In the genomic region with DNA sequence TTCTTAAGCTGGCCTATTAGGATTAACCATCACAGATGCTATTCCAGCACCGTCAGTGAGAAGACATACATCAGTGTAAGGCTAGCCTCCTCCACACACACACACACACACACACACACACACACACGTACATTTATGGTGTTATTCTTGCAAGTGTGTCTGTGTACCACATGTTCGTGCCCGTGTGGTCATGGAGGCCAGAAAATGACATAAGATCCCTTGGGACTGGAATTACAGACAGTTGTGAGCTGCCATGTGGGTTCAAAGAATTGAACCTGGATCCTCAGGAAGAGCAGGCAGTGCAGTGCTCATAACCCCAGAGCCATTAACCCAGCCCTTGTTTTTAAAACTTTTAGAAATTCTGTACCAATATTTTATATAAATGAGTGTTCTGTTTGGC, we compare ENCODE assay signal across 11 mouse cellular contexts. TPM values are rescaled to one million over a fixed set of nuclear protein-coding genes. Genes with fewer than 3 reads are reported as not detected.
DNase-seq lines count a peak whose midpoint lies in the region; ATAC-seq and TF ChIP-seq lines count a peak whose summit lies in the region.
"Had no signal": no experiment of that assay in that cellular context is flagged by ENCODE, and none has a peak within 500 bp of the region (broad histone marks: within the 10 kb centered on the region; RNA-seq: fewer than 3 reads in every experiment).

No protein-coding gene starts in this region.

- H3K9me3 ChIP-seq in hindbrain, embryonic 12.5 days (replicated peaks): no peaks in the 10 kb centered on the region
- H3K9me3 ChIP-seq in hindbrain, embryonic 16.5 days (ENCODE audit: control insufficient read depth, low read length): no peaks in the 10 kb centered on the region
- H3K9me3 ChIP-seq in G1E (replicated peaks): no peaks in the 10 kb centered on the region
- no peaks in the 10 kb centered on the region for H3K9me3 ChIP-seq in embryonic facial prominence, embryonic 14.5 days (ENCODE audit: control insufficient read depth, low read length)

- H3K36me3 ChIP-seq in hindbrain, embryonic 12.5 days: peaks cover 15% of the 10 kb centered on the region
- peaks cover 12% of the 10 kb centered on the region; the same call in 1 of the 2 replicates for H3K36me3 ChIP-seq in hindbrain, embryonic 16.5 days (ENCODE audit: control insufficient read depth, insufficient read depth, low read length)
- H3K36me3 ChIP-seq in G1E (replicated peaks): peaks cover 42% of the 10 kb centered on the region
- peaks cover 20% of the 10 kb centered on the region for H3K36me3 ChIP-seq in embryonic facial prominence, embryonic 14.5 days (ENCODE audit: control insufficient read depth, insufficient read depth, low read length)

- WGBS in hindbrain, embryonic 12.5 days: 62% methylated on average over 4 of the region's 4 CpGs
- WGBS in hindbrain, embryonic 16.5 days: 64% methylated on average over 4 of the region's 4 CpGs
- 51% methylated on average over 4 of the region's 4 CpGs for WGBS in embryonic facial prominence, embryonic 14.5 days

- no peak overlapping the region for H3K4me3 ChIP-seq in hindbrain, embryonic 12.5 days
- no peak overlapping the region for H3K4me3 ChIP-seq in hindbrain, embryonic 16.5 days (ENCODE audit: low read length)
- H3K4me3 ChIP-seq in G1E (ENCODE audit: low read depth, low read length): peak overlapping the region; percentile 96
- no peak overlapping the region for H3K4me3 ChIP-seq in embryonic facial prominence, embryonic 14.5 days (ENCODE audit: low read depth, low read length)

- ATAC-seq in hindbrain, embryonic 12.5 days (ENCODE audit: low FRiP score): no peak
- no peak for ATAC-seq in hindbrain, embryonic 16.5 days
- no peak for ATAC-seq in G1E (ENCODE audit: extremely low read depth, insufficient number of reproducible peaks, low FRiP score, poor library complexity, severe bottlenecking)
- no peak for ATAC-seq in embryonic facial prominence, embryonic 14.5 days (ENCODE audit: low read depth)
- ATAC-seq: activated CD4-positive, CD25-positive, alpha-beta regulatory T cell, adult 4 months had no signal

- peak overlapping the region; percentile 74 for H3K4me2 ChIP-seq in hindbrain, embryonic 12.5 days (replicated peaks)
- no peak overlapping the region for H3K4me2 ChIP-seq in hindbrain, embryonic 16.5 days (ENCODE audit: low read length)
- 0 out of 2 replicates have a peak overlapping the region, but pooled peaks have one; percentile 62 for H3K4me2 ChIP-seq in embryonic facial prominence, embryonic 14.5 days (ENCODE audit: low read depth, low read length)

- peaks cover 12% of the 10 kb centered on the region for H3K4me1 ChIP-seq in hindbrain, embryonic 12.5 days
- H3K4me1 ChIP-seq in hindbrain, embryonic 16.5 days (ENCODE audit: control insufficient read depth, insufficient read depth, low read depth, low read length): peaks cover 15% of the 10 kb centered on the region
- peaks cover 29% of the 10 kb centered on the region for H3K4me1 ChIP-seq in G1E (ENCODE audit: insufficient read depth, low read depth, low read length)
- peaks cover 8% of the 10 kb centered on the region for H3K4me1 ChIP-seq in embryonic facial prominence, embryonic 14.5 days (ENCODE audit: control insufficient read depth, insufficient read depth, low read length)

- TF ChIP-seq CTCF in G1E (IDR thresholded peaks at IDR 0.05; ENCODE audit: low read depth, low read length): no peak

- H3K9ac ChIP-seq in hindbrain, embryonic 12.5 days: no peak overlapping the region
- H3K9ac ChIP-seq in hindbrain, embryonic 16.5 days (ENCODE audit: low read depth, low read length): no peak overlapping the region
- no peak overlapping the region for H3K9ac ChIP-seq in embryonic facial prominence, embryonic 14.5 days (ENCODE audit: low read depth, low read length)

- no peaks in the 10 kb centered on the region for H3K27me3 ChIP-seq in hindbrain, embryonic 12.5 days
- no peaks in the 10 kb centered on the region for H3K27me3 ChIP-seq in hindbrain, embryonic 16.5 days (replicated peaks; ENCODE audit: control insufficient read depth, insufficient read depth, low read length)
- H3K27me3 ChIP-seq in G1E (ENCODE audit: insufficient read depth, low read length): no peaks in the 10 kb centered on the region
- H3K27me3 ChIP-seq in embryonic facial prominence, embryonic 14.5 days (replicated peaks; ENCODE audit: control insufficient read depth, insufficient read depth, low read length): no peaks in the 10 kb centered on the region

- no peak for DNase-seq in G1E (ENCODE audit: low spot score)
- DNase-seq in embryonic facial prominence, embryonic 14.5 days (ENCODE audit: low spot score): no peak
- peak; percentile 21 for DNase-seq in mesoderm, embryonic 11.5 days (ENCODE audit: low read depth, low spot score)
- DNase-seq in urinary bladder, postnatal 25 days (ENCODE audit: low spot score): no peak
- no peak for DNase-seq in lung, postnatal 14 days
- no peak for DNase-seq in left cerebral cortex, adult 11 months (ENCODE audit: low spot score)
- DNase-seq: kidney, adult 8-10 months; thymus, postnatal 14 days had no signal

- no peak overlapping the region for H3K27ac ChIP-seq in hindbrain, embryonic 12.5 days
- H3K27ac ChIP-seq in hindbrain, embryonic 16.5 days (ENCODE audit: low read depth, low read length): no peak overlapping the region
- no peak overlapping the region for H3K27ac ChIP-seq in embryonic facial prominence, embryonic 14.5 days (replicated peaks; ENCODE audit: low read depth, low read length)

RNA-seq across cellular contexts. Expression of gene Gmps, which starts 2.0 kb away (rescaled TPM):
- polyA plus RNA-seq in hindbrain, embryonic 12.5 days (2016; fragmentation: Nextera tagmentation; extraction: Ambion mirVana): 52.6 and 54.7 TPM in 2 replicates
- polyA plus RNA-seq in hindbrain, embryonic 16.5 days (2015; fragmentation: Nextera tagmentation; extraction: Ambion mirVana): 39.9 and 43.0 TPM in 2 replicates
- 67.0 and 83.8 TPM in 2 replicates for total RNA-seq in G1E (2014; fragmentation: Nextera tagmentation)
- 59.8 and 66.6 TPM in 2 replicates for total RNA-seq in G1E (2017)
- polyA plus RNA-seq in G1E (2012): 3.6 and 4.4 TPM in 2 replicates
- polyA plus RNA-seq in embryonic facial prominence, embryonic 14.5 days (2014; fragmentation: Nextera tagmentation; extraction: Ambion mirVana): 36.5 and 41.5 TPM in 2 replicates

RNA-seq across cellular contexts. Expression of gene Slc33a1, which starts 13.3 kb away (rescaled TPM):
- polyA plus RNA-seq in hindbrain, embryonic 12.5 days (2016; fragmentation: Nextera tagmentation; extraction: Ambion mirVana): 14.4 and 15.3 TPM in 2 replicates
- 20.4 and 21.8 TPM in 2 replicates for polyA plus RNA-seq in hindbrain, embryonic 16.5 days (2015; fragmentation: Nextera tagmentation; extraction: Ambion mirVana)
- total RNA-seq in G1E (2014; fragmentation: Nextera tagmentation) (24.5 and 27.5 TPM in 2 replicates), G1E (2017) (24.1 and 26.5 TPM in 2 replicates)
- 15.3 and 16.4 TPM in 2 replicates for polyA plus RNA-seq in G1E (2012)
- polyA plus RNA-seq in embryonic facial prominence, embryonic 14.5 days (2014; fragmentation: Nextera tagmentation; extraction: Ambion mirVana): 15.1 and 16.7 TPM in 2 replicates

RNA-seq across cellular contexts. Expression of gene E130311K13Rik, which starts 48.6 kb away (rescaled TPM):
- 4.3 and 4.8 TPM in 2 replicates for polyA plus RNA-seq in hindbrain, embryonic 12.5 days (2016; fragmentation: Nextera tagmentation; extraction: Ambion mirVana)
- 7.1 and 9.7 TPM in 2 replicates for polyA plus RNA-seq in hindbrain, embryonic 16.5 days (2015; fragmentation: Nextera tagmentation; extraction: Ambion mirVana)
- total RNA-seq in G1E (2014; fragmentation: Nextera tagmentation): 8.0 and 9.2 TPM in 2 replicates
- 17.5 and 20.4 TPM in 2 replicates for total RNA-seq in G1E (2017)
- polyA plus RNA-seq in G1E (2012): 4.6 TPM in 2 replicates
- 7.0 and 8.5 TPM in 2 replicates for polyA plus RNA-seq in embryonic facial prominence, embryonic 14.5 days (2014; fragmentation: Nextera tagmentation; extraction: Ambion mirVana)
